Mouse (Mus musculus) ES-E14 (cell line): Measurements from ENCODE around the gene Rptor.

Experiments
- HCFC1 ChIP-seq: IDR thresholded peaks from 2 replicates; pipeline ENCODE4 v1.6.1; 2012; ENCODE audit warnings: low read length, inconsistent platforms, borderline replicate concordance; ENCODE audit not compliant: insufficient read depth
- MAFK ChIP-seq: IDR thresholded peaks from 2 replicates; pipeline ENCODE4 v1.6.1; 2014; ENCODE audit warnings: mild to moderate bottlenecking, low read depth, low read length, inconsistent platforms; ENCODE audit not compliant: insufficient read depth
- ZNF384 ChIP-seq: IDR thresholded peaks from 2 replicates; pipeline ENCODE4 v1.6.1; 2012; ENCODE audit warnings: low read depth, low read length, inconsistent platforms

- TF ChIP-seq HCFC1 (no peak), ZNF384 (no peak), MAFK (no peak)
Measured at GRCm38 (mm10) chr11:119744436-119744835, 141.7 kb downstream of the Rptor start.
